Mouse (Mus musculus) mammary gland, adult 2 months (tissue): ENCODE results near the gene Gas7. TPM values are rescaled to one million over a fixed set of nuclear protein-coding genes. Genes with fewer than 3 reads are reported as not detected.

Experiments
- polyA plus RNA-seq: library from polyadenylated mRNA; depleted of rRNA; stranded (reverse); fragments of >200 nt; gene quantifications from 2 replicates; pipeline ENCODE4 v1.2.3, GENCODE M21; 2012; ENCODE audit warnings: low replicate concordance; rRNA removed

Gas7 gene
- polyA plus RNA-seq, result 28.0 and 46.0 TPM in 2 replicates

DNA sequence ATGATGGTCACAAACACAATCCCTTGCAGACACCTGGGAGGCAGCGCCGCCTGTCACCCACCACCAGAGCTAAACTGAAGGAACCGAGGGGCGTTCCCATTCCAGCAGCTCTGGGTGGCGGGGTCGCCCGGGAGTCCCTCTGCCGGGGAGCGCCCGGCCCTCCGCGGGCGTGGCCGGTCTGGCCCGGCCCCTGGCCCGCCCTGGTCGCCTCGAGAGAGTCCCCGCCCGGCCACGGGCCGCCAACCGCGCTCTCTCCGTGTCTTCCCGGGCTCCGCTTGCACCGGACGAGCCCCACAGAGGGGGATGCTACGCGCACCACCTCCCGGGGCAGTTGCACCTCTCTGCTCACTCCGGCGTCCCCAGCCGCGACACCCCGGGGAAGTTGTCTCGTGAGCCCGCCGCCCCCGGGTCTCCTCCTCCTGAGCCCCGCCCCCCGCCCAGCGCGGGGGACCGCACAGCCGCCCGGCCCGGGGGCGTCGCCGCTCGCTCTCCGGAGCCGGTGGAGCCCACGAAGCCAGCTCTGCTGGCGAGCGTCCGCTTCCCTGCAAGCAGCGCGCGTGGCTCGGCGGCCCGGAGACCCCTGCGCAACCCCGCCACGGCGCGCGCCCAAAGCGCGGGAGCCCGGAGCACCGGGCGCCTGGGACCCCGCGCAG, at the start of gene Gas7:
Gas7 (plus strand) TSS at position 564 of the 653 bp plus-strand sequence.

GRCm38 (mm10) chr11:67694703-67695376, 239.6 kb downstream of the Gas7 start, which contains the start of gene Rcvrn:
Gene Rcvrn (plus strand): TSS chr11:67695326.

Other genes starting within 250 kb of the Gas7 start
- gene Myh4, start 217.4 kb upstream of the Gas7 start, polyA plus RNA-seq, result 0.20 and 525 TPM in 2 replicates
- 0.07 TPM in 1 of 2 replicates, not detected in the other for gene Myh8, start 178.3 kb upstream of the Gas7 start, polyA plus RNA-seq
- 0.09 TPM in 1 of 2 replicates, not detected in the other for gene Myh13, start 133.8 kb upstream of the Gas7 start, polyA plus RNA-seq
- 0.19 TPM in 1 of 2 replicates, not detected in the other for gene Rcvrn, start 239.9 kb downstream of the Gas7 start, polyA plus RNA-seq